Mouse (Mus musculus) brain, embryonic 14.5 days (tissue): ENCODE data around the gene Nell2.

ENCODE experiments used
- CTCF ChIP-seq: fragments of 200-500 bp; IDR thresholded peaks from 2 replicates; pipeline ENCODE4 v1.5.1; 2012; ENCODE audit warnings: inconsistent platforms, mild to moderate bottlenecking, moderate library complexity, borderline replicate concordance; ENCODE audit not compliant: insufficient read depth, insufficient read length; ENCODE audit errors: extremely low read depth
- POLR2A ChIP-seq: fragments of 200-500 bp; IDR thresholded peaks from 2 replicates; pipeline ENCODE4 v1.6.1; 2012; ENCODE audit warnings: mild to moderate bottlenecking, inconsistent platforms, borderline replicate concordance; ENCODE audit not compliant: poor library complexity, insufficient read depth, insufficient read length, severe bottlenecking; ENCODE audit errors: extremely low read depth

DNA sequence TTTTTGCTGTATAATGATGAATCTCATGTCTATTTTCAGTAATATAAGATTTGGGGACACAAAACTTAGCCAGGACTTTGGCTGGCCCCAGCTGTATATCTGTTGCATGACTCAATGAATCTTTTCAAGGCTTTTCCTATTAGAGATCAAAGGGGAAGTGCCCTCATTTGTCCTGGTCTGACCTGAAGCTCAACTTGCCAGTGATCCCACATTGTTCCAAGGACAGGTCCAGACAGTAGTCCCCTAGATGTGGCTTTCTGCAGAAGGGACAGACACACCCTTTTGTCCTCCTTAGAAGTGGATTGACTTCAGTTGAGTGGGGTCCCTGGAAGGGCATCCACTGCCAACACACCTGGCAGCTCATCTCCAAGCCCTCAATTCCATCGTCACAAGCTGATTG, 173.6 kb downstream of the Nell2 start:
- TF ChIP-seq CTCF (no peak), POLR2A (no peak)
